Mouse (Mus musculus): ENCODE results near the gene Erh. TPM values are rescaled to one million over a fixed set of nuclear protein-coding genes. Genes with fewer than 3 reads are reported as not detected.

Gene Erh
- total RNA-seq (2021), result 10 to 100 TPM; 47.4 to 56.1 TPM
- long read RNA-seq, experiment 1, transcript Erh-202 (5 exons, 506 nt), result minor isoform, 14 of 212 reads
- long read RNA-seq, experiment 1, transcript Erh-201 (4 exons, 1,293 nt), result major isoform, 192 of 212 reads
- long read RNA-seq, experiment 1, partial matches to known transcripts, result 2 of 212 reads
- long read RNA-seq, experiment 1, other reads (novel, unspliced or antisense), result 4 of 212 reads
- long read RNA-seq, experiment 2, transcript Erh-202 (5 exons, 506 nt), result minor isoform, 9 of 59 reads
- long read RNA-seq, experiment 2, transcript Erh-201 (4 exons, 1,293 nt), result major isoform, 48 of 59 reads
- long read RNA-seq, experiment 2, partial matches to known transcripts, result 0 of 59 reads
- long read RNA-seq, experiment 2, other reads (novel, unspliced or antisense), result 2 of 59 reads

DNA sequence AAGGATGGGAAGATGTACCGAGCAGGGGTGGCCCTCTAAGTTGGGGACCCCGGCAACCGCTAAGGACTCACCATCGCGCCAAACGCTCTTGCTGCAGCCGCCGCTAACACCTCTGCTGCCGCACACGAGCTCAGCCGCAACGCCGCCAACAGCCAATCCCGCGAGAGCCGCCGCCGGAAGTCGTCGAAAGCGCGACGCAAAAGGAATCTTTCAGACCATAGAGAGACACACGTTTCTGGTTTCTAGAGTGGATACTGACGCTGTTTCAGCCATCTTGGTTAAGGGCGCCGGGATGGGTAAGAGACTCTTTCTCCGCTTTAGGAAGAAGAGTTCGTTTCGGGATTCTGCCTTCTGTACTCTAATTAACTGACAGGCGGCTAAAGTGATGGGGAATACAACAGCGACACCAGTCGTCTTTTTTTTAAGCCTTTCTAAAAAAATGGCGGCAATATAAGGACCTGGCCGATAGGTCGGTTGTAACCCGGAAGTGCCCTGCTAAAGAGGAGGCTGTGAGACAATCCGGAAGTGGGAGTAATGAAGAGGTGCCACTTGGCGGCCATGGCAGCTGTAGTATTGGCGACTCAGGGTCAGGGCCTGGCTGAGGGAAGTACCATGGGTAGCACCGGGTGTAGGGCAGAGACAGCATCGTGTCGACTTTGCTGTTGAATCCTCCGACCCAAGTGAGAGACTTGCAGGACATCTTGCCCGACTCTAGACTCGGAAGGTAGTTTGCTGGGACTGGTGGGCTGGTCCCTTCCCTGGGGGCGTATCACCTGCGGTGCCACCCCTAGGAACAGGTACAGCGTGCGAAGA, at the start of gene Erh, which contains the start of gene Slc39a9:
Gene Erh, minus strand, starts transcription at position 649 of the 813 bp plus-strand sequence.
Gene Slc39a9, plus strand, starts transcription at position 191 of the 813 bp plus-strand sequence.
- DNase-seq, result peak; percentile 94 to 95

DNA sequence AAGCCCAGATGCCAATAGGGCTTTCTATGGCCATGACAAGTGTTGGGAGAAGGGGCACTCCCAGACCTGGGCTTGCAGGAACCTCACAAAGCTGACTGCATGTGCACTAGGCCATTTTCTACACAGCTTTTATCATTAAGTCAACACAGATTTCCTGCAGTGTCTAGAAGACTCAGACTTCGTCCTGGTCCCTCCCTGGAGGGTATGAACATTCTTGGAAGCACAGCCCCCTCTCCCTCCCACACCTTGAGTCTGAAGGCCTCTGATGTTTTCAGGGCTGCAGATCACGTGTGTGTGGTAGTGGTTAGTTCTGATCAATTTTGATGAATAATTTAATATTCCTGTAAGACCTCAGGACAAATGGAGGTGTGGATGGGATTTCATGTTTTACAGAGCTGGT, 49.6 kb upstream of the Erh start:
- no peak for DNase-seq

DNA sequence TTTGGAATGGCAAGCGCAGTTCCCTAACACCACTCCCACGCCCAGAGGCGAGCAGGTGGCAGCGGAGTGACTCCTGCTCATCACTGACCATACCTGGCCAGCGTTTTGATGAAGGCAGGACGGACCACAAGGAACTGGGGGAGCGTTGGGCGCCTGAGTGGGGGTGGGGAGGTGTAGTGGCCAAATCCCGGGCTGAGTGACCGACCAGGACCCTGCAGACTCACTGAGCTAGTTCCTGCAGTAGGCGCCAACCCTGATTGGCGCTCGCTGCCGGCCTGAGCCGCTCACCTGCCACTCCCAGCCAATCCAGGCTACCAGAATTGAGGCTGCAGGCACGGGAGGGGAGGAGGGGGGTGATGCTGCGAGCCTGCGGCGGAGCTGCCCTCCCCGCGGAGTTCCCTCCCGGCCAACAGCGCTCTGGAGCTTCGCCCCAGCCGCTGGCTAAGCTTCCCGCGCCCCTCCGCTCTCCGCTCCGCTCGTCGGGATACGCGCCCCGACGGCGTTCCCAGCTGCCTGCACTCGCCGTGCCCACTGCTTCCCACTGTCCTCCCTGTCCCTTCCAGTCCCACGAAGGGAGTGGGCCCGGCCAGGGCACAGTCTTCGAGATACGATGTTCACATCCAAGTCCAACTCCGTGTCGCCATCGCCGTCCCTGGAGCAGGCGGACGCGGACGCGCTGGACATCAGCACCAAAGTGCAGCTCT, 48.3 kb upstream of the Erh start, which contains the start of gene Plekhd1:
Gene Plekhd1, plus strand, starts transcription at position 323 of the 704 bp plus-strand sequence.
- peak; percentile 26 to 28 for DNase-seq

DNA sequence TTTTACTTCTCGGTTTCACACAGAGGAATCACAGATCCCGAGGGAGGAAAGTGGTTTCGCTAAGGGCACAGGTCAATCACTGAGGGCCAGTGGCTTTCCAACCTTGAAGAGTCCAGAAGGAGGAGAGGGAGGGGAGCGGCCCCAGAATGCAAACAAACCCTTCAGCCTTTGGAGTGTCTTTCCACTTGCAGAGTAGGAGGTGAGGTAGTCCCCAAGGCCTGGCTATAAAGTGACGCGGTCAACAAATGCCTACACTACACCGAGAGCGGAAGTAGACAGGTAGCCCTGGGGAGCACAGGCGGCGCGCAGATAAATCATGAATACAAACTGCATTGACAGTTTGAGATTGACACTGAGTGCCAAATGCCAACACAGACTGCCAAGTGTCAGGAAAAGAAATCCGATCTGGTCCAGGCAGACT, 47.5 kb upstream of the Erh start:
- DNase-seq, result no peak

DNA sequence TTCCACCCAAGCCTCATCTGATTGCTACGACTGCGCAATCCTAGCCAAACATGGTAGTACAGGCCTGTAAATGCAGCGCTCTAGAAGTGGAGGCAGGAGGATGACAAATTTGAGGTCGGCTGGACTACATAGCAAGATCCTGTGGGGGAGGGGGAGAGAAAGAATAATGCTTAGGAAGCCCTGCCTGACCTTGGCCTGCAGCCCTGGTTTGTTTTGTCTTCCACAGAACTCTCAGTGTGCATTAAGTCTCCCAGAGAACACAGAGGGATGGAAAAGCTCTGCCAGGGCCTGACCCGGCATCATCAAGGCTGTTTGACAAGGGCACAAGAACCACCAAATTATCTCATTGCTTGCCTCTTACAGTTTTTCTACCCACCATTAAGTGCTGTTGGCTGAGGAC, 45.6 kb upstream of the Erh start:
- no peak for DNase-seq

DNA sequence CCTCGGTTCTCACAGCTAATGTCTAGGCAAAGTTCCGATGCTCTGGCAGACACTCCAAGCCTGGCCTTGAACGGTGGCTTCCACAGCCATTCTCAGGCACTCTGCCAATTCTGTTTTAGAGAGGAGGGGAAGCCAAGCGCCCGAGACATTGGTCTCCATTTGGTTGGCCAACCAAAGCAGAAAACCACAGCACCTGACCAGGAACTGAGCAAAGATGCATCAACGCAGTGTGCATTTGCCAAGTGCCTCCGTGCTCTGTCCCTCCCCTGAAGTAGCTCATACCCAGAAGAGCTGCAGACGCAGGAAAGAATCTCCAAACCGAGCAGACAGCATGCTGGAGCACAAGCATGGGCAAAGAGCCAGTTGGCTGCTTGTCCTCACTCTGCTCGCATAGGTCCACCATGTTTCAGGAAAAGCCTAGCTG, 43.7 kb upstream of the Erh start:
- DNase-seq, result peak; percentile 68 to 70

DNA sequence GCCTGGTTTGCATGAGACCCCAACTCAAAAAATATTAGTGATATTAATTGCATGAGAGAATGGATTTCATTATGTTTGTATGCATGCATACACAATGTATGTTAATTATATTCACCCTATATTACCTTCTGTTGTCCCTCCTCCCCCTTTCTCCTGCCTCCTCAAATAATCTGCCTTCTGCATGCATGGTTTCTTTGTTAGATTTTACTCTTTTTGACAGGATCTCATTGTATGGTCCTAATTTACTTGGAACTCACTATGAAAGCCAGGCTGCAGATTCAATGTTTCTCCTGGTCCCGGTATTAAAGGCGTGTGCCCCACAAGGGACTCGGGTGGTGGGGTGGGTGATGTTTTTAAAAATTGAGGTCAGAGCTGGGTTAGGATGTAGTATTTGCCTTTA, 40.2 kb upstream of the Erh start:
- no peak for DNase-seq

DNA sequence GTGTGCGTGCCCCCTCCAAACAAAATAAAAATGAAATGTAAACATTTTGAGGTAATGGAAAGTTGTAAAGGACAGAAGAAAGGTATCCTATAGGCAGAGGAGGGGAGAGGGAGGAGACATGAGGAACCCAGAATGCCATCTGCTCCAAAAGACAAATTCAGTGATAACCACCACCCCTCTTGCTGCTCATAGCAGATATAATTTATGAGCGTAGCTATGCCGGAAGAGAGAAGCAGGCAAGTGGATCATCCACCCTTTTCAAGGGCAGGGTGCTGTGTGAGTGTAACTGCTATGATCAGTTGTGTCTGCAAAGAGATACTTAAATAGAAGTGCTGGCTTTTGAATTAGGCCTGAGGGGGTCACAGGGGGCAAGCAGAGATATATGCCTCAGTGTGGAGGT, 39.4 kb upstream of the Erh start:
- DNase-seq, result no peak

DNA sequence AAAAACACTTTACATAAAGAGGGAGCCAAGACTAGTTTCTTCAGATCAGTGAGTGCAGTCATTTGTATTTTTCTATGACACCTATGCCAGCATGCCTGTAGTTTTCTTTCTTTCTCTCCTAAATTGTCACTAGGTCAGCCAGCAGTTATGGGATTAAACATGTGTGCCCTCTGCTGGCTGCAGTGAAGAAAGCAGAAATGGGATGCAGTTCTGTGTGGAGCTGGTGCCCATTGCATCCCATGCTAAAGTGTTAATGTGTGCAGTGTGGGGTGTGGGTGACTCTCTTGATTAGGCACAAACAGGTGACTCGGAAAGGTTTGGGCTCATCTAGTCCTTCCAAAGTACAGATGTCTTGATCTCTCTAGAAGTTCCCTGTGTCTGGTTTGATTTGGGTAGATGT, 37.2 kb upstream of the Erh start:
- peak; percentile 16 to 42 for DNase-seq

DNA sequence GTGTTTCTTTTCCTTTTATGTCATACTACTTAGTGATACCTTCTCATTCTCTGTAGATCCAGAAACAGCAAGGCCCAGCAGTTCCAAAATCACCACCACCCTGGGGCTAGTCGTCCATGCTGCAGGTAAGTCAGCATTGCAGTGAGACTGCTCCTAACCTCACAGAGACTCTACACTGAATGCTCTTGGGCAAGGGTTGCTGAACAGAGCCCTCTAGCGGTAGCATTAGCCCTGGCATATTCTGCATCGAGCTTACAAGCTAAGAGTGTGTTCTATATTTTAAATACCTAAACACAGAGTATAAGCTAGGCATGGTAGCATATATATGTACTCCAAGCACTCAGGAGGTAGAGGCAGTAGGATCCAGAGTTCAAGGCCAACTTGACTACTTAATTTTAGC, 29.0 kb upstream of the Erh start:
- DNase-seq, result peak; percentile 59 to 67

DNA sequence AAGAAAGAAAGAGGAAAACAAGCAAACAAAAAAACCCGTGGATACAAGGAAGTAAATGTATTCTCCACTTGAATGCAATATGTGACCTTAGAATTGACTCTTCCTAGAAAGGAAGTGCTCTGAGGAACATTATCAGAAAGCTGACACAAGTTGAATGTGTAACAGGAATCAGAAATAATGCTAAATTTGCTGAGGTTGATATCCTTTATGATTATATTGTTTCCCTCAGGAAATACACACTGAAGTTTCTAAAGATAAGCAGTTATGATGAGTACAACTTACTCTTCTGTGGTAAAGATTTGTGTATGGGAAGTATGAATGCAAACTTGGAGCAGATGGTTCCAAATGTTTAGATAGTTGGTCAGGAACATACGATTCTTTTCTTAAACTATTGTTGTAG, 24.2 kb upstream of the Erh start:
- DNase-seq, result no peak

DNA sequence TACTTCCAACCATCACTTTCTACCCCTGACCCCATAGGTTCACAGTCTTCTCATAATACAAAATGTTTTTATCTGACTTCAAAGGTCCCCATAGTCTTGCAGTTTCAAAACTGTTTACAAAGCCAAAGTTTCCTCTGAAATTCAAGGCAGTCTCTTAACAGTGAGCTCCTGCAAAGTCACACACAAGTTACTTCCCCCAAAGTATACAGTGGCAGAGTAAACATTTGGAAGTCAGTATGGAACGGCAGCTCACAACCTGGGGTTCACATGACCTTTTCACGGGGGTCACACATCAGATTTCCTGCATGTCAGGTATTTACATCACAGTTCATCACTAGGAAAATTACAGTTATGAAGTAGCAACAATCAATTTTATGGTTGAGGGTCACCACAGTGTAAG, 19.8 kb upstream of the Erh start:
- DNase-seq, result no peak

DNA sequence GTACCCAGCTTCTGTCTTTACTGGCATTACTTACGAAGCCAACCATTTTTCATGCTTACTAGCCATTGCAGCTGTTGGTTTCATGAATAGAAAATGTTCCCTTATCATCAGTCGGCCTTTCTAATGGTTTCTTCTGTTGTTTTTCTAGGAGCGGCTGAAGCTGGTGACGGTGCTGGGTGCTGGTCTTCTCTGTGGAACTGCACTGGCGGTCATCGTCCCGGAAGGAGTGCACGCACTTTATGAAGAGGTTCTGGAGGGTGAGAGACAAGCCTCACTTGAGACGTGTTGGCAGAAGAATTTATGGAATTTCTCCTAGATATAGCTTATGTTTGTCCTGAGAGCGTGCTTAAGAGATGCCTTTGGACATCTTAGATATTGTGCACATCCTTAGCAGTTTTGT, 18.2 kb upstream of the Erh start:
- DNase-seq, result no peak

DNA sequence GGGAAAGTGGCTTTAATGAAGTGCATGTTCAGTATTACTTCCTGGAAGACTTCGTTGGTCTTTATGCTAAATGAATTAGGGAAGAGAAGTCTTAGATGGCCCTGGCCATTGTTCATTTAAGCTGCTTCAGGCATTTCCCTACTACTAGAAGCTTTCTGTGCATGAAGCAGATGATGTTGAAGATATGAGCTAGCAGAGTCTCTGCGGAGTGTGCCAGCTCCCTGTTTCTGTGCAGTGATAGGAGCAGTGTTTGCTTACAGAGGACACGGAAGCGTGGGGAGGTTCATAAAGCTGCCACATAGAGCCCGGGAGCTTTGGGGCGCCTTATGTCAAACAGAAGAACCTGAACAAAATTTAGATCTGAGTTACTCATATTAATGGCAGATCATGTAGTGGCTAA, 14.5 kb upstream of the Erh start:
- DNase-seq, result no peak

DNA sequence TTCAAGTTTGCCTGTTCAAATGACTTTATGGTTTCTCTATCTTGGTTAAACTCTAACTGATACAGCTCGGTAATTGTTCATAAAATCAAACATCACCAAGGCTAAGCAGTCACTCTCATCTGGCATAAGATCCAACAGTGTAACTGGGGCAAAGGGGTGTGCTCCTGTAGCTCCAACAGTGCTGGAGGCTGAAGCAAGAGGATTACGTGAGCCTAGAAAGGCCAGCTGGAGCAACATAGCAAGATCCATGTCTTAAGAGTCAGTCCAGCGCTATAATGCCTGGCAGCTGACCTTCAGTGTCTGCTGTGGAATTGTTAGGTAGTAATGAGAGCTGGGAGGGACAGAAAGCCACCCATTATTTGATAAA, 10.5 kb upstream of the Erh start:
- peak; percentile 32 to 42 for DNase-seq

DNA sequence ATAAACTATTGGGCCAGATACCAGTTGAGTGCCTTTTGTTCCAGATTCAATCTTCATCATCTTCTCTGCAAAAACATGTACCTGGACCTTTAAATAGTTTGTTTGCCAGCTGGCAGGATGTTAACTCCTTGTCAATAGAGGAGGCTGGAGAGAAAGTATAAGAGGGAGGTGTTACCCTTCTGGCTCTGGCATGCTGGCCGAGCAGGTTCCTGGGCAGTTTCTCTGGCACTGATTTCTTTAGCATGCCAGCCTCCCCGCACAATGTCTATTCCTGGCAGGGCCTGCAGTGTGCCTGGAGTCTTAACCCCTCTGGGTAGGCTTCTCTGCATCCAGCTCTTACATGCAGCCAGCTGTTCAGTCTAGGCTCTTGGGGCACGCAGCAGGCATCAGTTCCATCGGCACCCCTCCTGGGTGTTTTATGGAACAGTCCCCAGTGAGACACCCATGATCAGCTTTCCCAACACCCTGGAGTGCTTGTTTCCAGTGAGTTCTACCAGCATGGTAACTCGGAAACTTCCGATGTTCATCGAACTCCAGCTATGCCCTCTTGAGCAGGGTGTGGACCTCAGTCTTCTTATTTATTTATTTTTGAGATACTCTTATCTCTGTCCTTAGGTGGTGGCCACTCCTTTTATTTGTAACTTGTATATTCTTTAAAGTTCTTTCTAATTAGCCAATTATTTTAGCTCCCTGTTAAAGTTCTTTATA, 10.0 kb upstream of the Erh start:
- DNase-seq, result peak; percentile 12 to 47

DNA sequence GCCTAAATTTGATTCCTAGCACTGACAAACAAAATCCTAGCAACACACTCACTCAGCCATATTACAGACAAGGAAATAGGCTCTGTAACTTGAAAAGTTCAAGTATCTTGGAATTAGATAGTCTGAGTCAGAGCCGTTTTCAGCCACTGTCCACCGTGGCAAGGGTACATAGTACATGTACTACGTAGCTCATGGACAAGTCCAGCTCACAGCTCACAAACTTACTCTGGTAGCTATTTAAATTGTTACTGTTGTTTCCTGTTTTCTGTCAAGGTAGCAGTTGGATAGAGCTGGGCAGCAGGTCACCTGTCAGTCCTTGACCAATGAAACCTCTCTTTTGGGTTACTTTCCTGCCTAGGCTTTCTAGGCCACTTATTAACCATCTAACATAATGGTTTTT, 2.2 kb upstream of the Erh start:
- DNase-seq, result no peak

DNA sequence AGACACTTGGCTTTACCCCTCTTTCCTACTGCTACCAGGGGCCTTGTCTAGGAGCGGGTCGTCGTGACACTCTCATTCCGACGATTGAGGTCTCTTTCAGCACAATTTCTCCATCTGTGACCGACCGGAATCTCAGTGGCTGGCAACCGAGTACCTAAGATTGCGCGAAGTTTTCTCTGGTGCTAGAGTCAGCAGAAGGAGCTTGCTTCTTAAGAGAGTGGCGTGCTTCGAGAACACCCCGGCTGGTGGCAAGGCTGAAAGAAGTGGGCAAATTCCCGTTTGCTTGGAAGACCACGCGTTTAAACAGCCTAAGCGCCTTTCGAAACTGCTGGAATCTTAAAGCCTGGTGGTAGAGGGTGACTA, 346 bp upstream of the Erh start:
- no peak for DNase-seq

DNA sequence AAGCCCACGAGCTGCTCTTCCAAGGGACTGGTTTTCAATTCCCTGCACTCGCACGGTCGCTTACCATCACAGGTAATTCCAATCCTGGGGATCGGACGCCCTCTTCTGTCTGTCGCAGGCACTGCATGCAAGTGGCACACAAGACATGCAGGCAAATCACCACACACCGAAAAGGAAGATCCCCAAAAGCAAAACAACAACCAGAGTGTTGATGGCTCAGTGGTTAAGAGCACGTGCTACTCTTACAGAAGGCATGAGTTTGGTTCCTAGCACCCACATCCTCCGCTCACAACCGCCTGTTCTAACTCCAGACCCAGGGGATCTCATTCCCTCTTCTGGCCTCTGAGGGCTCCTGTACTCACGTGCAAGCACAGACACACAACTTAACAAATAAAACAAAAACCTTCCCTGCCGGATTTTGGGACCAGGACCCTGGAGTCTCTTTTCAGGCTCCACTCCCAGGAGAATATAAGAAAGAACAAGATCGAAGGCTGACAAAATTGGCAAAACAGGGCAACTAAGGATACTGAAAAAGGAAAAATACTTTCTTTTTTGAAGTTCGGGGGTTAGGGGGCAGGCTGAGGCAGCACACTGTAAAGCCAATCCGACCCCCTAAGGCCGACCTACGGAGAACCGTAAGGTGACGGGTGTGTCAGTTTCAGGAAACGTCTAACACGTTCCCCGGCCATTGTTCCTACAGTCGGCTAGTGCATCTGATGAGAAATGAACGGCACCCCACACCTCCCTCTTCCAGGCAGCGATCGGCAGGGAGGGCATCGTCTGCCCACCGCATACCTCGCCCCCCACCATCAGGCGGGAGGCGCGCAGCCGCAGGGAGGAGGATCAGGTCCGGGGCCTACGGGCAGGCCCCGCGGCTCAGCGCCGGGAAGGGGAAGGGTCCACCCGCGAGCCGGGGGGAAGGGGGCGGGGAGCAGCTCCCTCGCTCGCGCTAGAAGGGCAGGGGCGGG, 1.1 kb downstream of the Erh start:
- DNase-seq, result peak; percentile 65 to 69

DNA sequence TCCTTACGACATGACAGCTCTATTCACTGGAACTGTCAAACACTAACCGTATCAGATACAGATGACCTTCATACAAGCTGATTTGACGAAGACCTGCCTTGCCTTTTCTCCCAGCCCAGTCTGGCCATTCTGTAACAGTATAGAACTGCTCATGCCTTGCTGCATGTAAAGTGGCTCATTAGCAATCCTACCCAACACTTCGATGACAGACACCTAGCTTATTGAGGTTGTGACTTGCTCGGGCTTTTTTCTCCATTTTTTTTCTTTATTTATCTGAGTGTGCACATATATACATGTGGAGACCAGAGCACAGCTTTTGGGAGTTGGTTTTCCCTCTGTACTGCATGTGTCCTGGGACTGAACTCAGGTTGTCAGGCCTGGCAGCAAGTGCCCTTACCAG, 12.4 kb downstream of the Erh start:
- DNase-seq, result no peak

DNA sequence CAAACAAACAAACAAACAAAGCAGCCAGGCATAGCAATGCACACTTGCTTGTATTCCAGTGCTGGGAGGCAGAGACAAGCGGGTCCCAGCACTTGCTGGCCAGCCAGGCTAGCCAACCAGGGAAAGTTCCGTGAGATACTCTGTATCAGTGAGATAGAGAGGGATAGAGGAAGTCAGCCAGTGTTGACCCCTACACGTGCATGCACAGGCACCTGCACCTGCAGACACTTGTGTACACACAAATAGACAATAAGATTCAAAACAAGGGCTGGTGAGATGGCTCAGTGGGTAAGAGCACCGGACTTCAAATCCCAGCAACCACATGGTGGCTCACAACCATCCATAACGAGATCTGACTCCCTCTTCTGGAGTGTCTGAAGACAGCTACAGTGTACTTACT, 23.6 kb downstream of the Erh start:
- no peak for DNase-seq
